Mouse (Mus musculus): ENCODE data around the gene Bok. TPM values are rescaled to one million over a fixed set of nuclear protein-coding genes. Genes with fewer than 3 reads are reported as not detected.
A peak's percentile ranks its signal among the peaks of the same experiment; 100 is the strongest.

Bok gene
- polyA plus RNA-seq, 1 experiment from 2014 or later: 57.6 TPM

DNA sequence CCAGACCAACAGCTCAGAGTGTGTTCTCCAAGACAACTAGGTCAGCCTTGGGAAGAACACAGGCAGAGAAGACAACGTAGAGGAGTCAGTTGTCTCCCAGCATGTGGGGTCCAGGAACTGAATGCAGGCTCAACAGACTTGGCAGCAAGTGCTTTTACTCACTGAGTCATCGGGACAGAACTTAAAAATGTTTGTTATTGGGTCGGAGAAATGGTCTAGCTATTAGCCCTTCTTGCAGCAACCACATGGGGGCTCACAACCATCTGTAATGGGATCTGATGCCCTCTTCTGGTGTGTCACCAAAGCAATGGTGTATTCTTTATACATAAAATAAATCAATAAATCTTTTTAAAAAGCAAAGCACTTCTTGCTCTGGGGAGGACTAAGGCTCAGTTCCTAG is 40.7 kb downstream of the Bok start:
- Histone ChIP-seq H3K4me2 (no peak overlapping the region), H3K27ac (no peak overlapping the region), H3K9ac (no peak overlapping the region), H3K4me3 (replicated peaks) (no peak overlapping the region), H3K27me3 (no peaks in the 10 kb centered on the region), H3K9me3 (no peaks in the 10 kb centered on the region), H3K4me1 (no peaks in the 10 kb centered on the region), H3K36me3 (replicated peaks) (peaks cover 6% of the 10 kb centered on the region; the same call in 1 of the 2 replicates)
- 92% methylated on average over 3 of the region's 3 CpGs for WGBS
- no peak for ATAC-seq (ENCODE audit: low FRiP score)

- Histone ChIP-seq H3K4me3 (replicated peaks) (no peak overlapping the region), H3K9ac (no peak overlapping the region), H3K36me3 (replicated peaks) (peaks cover 6% of the 10 kb centered on the region; the same call in 1 of the 2 replicates), H3K4me1 (peaks cover 6% of the 10 kb centered on the region), H3K4me2 (no peak overlapping the region), H3K9me3 (no peaks in the 10 kb centered on the region), H3K27me3 (no peaks in the 10 kb centered on the region), H3K27ac (no peak overlapping the region)
- 69% methylated on average over 3 of the region's 3 CpGs for WGBS
- peak; percentile 24; the same call in 1 of the 2 replicates for ATAC-seq (ENCODE audit: low FRiP score)
These were observed 41.5 kb downstream of the Bok start for GRCm38 (mm10) chr1:93726974-93727373.

- 0 out of 2 replicates have a peak, but pooled peaks have one; percentile 40 for ATAC-seq (ENCODE audit: low FRiP score)
- Histone ChIP-seq H3K27me3 (no peaks in the 10 kb centered on the region), H3K4me1 (peaks cover 11% of the 10 kb centered on the region), H3K9ac (no peak overlapping the region), H3K4me3 (replicated peaks) (no peak overlapping the region), H3K9me3 (no peaks in the 10 kb centered on the region), H3K36me3 (replicated peaks) (no peaks in the 10 kb centered on the region), H3K27ac (no peak overlapping the region), H3K4me2 (no peak overlapping the region)
- WGBS: 85% methylated on average over 5 of the region's 5 CpGs
These were observed 45.6 kb downstream of the Bok start for GRCm38 (mm10) chr1:93731103-93731502.

GRCm38 (mm10) chr1:93731880-93732281 is 46.4 kb downstream of the Bok start:
- Histone ChIP-seq H3K36me3 (replicated peaks) (no peaks in the 10 kb centered on the region), H3K4me3 (replicated peaks) (no peak overlapping the region), H3K27me3 (no peaks in the 10 kb centered on the region), H3K9me3 (no peaks in the 10 kb centered on the region), H3K4me2 (peak overlapping the region; percentile 15; the same call in 1 of the 2 replicates), H3K27ac (0 out of 2 replicates have a peak overlapping the region, but pooled peaks have one; percentile 46), H3K4me1 (peaks cover 11% of the 10 kb centered on the region), H3K9ac (no peak overlapping the region)
- 5% methylated on average over 3 of the region's 3 CpGs for whole genome bisulfite sequencing
- ATAC-seq (ENCODE audit: low FRiP score): peak; percentile 65

DNA sequence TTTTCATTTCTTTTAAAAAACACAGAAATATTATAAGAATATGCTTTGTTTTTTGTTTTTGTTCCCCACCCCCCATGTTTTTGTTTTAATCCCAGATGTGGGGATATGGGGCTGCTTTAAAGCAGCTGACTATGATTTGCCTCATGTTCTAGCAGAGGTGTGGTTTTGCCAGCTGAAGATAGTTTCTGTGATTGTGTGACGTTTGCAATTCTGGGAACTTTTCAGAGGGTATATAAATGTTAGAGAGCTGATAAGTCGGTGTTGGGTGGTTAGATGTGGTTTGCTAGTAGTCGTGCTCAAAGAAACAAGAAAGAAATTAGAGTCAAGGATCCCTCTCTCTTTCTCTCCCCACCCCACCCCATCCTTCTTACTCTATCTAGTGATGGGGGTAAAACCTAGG is 50.4 kb downstream of the Bok start:
- WGBS: 96% methylated on average over 3 of the region's 3 CpGs
- H3K4me3 ChIP-seq (replicated peaks): no peak overlapping the region
- no peak overlapping the region for H3K9ac ChIP-seq
- no peaks in the 10 kb centered on the region for H3K36me3 ChIP-seq (replicated peaks)
- no peak for ATAC-seq (ENCODE audit: low FRiP score)
- H3K27ac ChIP-seq: no peak overlapping the region
- H3K4me2 ChIP-seq: no peak overlapping the region
- H3K27me3 ChIP-seq: no peaks in the 10 kb centered on the region
- no peaks in the 10 kb centered on the region for H3K9me3 ChIP-seq
- H3K4me1 ChIP-seq: peaks cover 11% of the 10 kb centered on the region

DNA sequence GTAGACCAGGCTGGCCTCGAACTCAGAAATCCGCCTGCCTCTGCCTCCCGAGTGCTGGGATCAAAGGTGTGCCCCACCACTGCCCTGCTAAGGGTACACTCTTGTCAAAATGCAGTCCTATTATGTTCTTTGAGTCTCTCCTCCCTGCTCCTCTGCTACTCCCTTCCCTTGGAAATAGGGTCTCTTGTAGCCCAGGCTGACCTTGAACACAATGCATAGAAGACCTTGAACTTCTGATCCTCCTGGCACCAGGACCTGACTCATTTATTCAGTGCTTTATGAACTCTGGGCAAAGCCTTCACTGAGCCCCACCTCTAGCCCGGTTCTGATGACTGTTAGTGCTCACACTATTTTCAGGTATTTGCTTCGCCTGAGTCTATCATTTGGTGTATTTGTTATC is 52.3 kb downstream of the Bok start:
- no peaks in the 10 kb centered on the region for H3K4me1 ChIP-seq
- no peak overlapping the region for H3K4me2 ChIP-seq
- 0 out of 2 replicates have a peak, but pooled peaks cover under 1% of the 10 kb centered on the region for H3K36me3 ChIP-seq (replicated peaks)
- 96% methylated on average over 5 of the region's 5 CpGs for WGBS
- no peak overlapping the region for H3K4me3 ChIP-seq (replicated peaks)
- no peaks in the 10 kb centered on the region for H3K27me3 ChIP-seq
- H3K9me3 ChIP-seq: no peaks in the 10 kb centered on the region
- no peak overlapping the region for H3K9ac ChIP-seq
- no peak for ATAC-seq (ENCODE audit: low FRiP score)
- no peak overlapping the region for H3K27ac ChIP-seq

DNA sequence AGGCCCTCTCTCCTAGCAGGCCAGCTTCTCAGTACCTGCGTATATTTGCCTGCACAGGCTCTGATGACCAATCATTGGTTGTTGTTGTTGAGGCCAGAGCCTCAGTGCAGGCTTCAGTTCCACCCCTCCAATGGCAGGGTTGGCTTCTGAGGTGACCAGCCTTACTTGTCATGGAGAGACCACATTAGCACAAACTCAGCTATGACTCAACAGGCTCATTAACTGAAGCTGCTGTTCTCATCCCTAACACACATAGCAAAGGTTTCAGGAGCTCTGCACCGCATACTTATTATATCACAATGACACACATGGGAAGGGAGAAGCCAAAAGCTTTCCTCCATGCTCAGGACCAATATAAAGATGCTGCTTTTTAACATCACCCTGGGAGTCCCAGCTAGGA is 55.2 kb downstream of the Bok start:
- WGBS: 82% methylated on average over 2 of the region's 2 CpGs
- Histone ChIP-seq H3K36me3 (replicated peaks) (peaks cover 8% of the 10 kb centered on the region; the same call in 1 of the 2 replicates), H3K4me2 (no peak overlapping the region)

DNA sequence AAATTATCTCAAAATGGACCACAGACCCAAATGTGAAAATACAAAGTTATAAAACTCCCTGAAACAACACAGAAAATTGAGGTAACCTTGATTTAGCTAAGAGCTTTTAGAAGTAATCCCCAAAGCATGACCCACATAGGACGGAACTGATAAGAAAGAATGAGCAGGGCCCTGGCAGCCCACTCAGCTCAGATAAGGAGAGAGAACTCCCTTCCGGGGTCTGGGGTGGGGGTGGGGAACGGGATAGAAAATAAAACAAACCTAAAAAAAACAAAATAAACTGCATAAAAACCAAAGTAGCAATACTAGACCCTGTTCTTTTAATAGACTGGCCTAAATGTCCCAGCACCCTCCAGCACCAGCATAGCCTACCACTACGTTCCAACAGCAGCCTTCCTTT is 56.5 kb downstream of the Bok start:
- no peak overlapping the region for H3K9ac ChIP-seq
- no peaks in the 10 kb centered on the region for H3K9me3 ChIP-seq
- no peaks in the 10 kb centered on the region for H3K4me1 ChIP-seq
- WGBS: 94% methylated on average over 4 of the region's 4 CpGs
- no peaks in the 10 kb centered on the region for H3K27me3 ChIP-seq
- H3K4me2 ChIP-seq: no peak overlapping the region
- H3K27ac ChIP-seq: no peak overlapping the region
- no peak overlapping the region for H3K4me3 ChIP-seq (replicated peaks)
- peaks cover 8% of the 10 kb centered on the region; the same call in 1 of the 2 replicates for H3K36me3 ChIP-seq (replicated peaks)
- ATAC-seq (ENCODE audit: low FRiP score): no peak

More for the DNA sequence above, 55.2 kb downstream of the Bok start:
- ATAC-seq (ENCODE audit: low FRiP score): no peak
- no peaks in the 10 kb centered on the region for H3K4me1 ChIP-seq
- H3K9ac ChIP-seq: no peak overlapping the region
- no peaks in the 10 kb centered on the region for H3K27me3 ChIP-seq
- H3K9me3 ChIP-seq: no peaks in the 10 kb centered on the region
- no peak overlapping the region for H3K4me3 ChIP-seq (replicated peaks)
- no peak overlapping the region for H3K27ac ChIP-seq

GRCm38 (mm10) chr1:93742910-93743309 is 57.5 kb downstream of the Bok start:
- no peaks in the 10 kb centered on the region for H3K9me3 ChIP-seq
- H3K4me1 ChIP-seq: no peaks in the 10 kb centered on the region
- ATAC-seq (ENCODE audit: low FRiP score): no peak
- H3K27ac ChIP-seq: no peak overlapping the region
- no peak overlapping the region for H3K4me2 ChIP-seq
- H3K9ac ChIP-seq: no peak overlapping the region
- no peaks in the 10 kb centered on the region for H3K27me3 ChIP-seq
- H3K36me3 ChIP-seq (replicated peaks): peaks cover 8% of the 10 kb centered on the region; the same call in 1 of the 2 replicates
- no peak overlapping the region for H3K4me3 ChIP-seq (replicated peaks)

Other genes with a start within 250 kb of the Bok start
- 97.6 and 106 TPM in 2 replicates for gene Hdlbp, start 206.8 kb upstream of the Bok start, polyA plus RNA-seq (2016; fragmentation: Nextera tagmentation; extraction: Ambion mirVana)
- gene Farp2, start 173.6 kb upstream of the Bok start, polyA plus RNA-seq (2016; fragmentation: Nextera tagmentation; extraction: Ambion mirVana): 4.6 and 5.0 TPM in 2 replicates
- 202 and 216 TPM in 2 replicates for gene Stk25, start 27.0 kb upstream of the Bok start, polyA plus RNA-seq (2016; fragmentation: Nextera tagmentation; extraction: Ambion mirVana)
- gene Atg4b, start 65.8 kb downstream of the Bok start, polyA plus RNA-seq (2016; fragmentation: Nextera tagmentation; extraction: Ambion mirVana): 102 and 113 TPM in 2 replicates
- 35.9 and 36.7 TPM in 2 replicates for gene Thap4, start 69.2 kb downstream of the Bok start, polyA plus RNA-seq (2016; fragmentation: Nextera tagmentation; extraction: Ambion mirVana)
- 241 and 246 TPM in 2 replicates for gene Dtymk, start 116.3 kb downstream of the Bok start, polyA plus RNA-seq (2016; fragmentation: Nextera tagmentation; extraction: Ambion mirVana)
- gene Ing5, start 118.3 kb downstream of the Bok start, polyA plus RNA-seq (2016; fragmentation: Nextera tagmentation; extraction: Ambion mirVana): 19.4 and 20.9 TPM in 2 replicates
- gene D2hgdh, start 139.2 kb downstream of the Bok start, polyA plus RNA-seq (2016; fragmentation: Nextera tagmentation; extraction: Ambion mirVana): 13.2 and 13.9 TPM in 2 replicates
- gene Gal3st2, start 175.6 kb downstream of the Bok start, polyA plus RNA-seq (2016; fragmentation: Nextera tagmentation; extraction: Ambion mirVana): not detected in 2 replicates
- gene Gal3st2b, start 232.7 kb downstream of the Bok start, polyA plus RNA-seq (2016; fragmentation: Nextera tagmentation; extraction: Ambion mirVana): 0.10 TPM in 1 of 2 replicates, not detected in the other